ENCODE assay signal across 10 mouse cellular contexts in the genomic region with DNA sequence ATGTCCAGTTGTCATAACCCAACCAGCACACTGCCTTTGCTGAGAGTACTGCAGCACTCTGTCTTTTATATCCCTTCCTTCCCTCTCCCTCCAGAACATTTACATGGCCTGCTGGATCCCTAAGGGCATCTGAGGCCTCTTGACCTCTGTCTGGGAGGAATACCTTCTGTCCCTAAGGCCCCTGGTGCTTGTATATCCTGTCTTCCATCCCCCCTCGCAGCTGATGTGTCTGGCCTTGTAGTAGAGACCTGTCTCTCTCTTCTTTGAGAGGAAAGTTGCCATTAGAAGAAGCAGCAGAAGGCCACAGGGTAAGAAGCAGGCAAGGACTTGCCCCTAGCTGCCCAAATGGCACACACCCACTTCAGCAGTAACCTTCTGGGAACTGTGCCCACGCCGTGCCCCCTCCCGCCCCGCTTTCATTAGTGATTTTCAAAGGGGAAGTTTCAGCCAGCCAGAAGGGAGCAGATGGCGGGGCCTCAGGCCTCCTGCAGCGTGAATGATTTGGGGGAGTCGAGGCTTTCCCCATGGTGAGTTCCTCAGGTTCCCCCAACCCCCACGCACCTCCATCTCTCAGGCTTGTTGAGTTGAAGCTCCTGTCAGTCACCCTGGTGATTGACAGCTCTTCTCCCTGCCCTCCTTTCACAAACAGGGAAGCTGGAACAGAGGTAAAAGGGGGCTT. TPM values are rescaled to one million over a fixed set of nuclear protein-coding genes. Genes with fewer than 3 reads are reported as not detected.
DNase-seq lines count a peak whose midpoint lies in the region; ATAC-seq lines count a peak whose summit lies in the region.
"Had no signal": no experiment of that assay in that cellular context is flagged by ENCODE, and none has a peak within 500 bp of the region (broad histone marks: within the 10 kb centered on the region; RNA-seq: fewer than 3 reads in every experiment).

No protein-coding gene starts in this region.

- H3K4me2 ChIP-seq in heart, embryonic 11.5 days = peak overlapping the region; percentile 24
- H3K4me2 ChIP-seq in heart, embryonic 15.5 days = peak overlapping the region; percentile 37
- H3K4me2 ChIP-seq in limb, embryonic 12.5 days = peak overlapping the region; percentile 49
- H3K4me2 ChIP-seq in neural tube, embryonic 13.5 days = peak overlapping the region; percentile 36

- WGBS in heart, embryonic 11.5 days (ENCODE audit: insufficient replicate concordance) = 14% methylated on average over 9 of the region's 9 CpGs
- 28% methylated on average over 9 of the region's 9 CpGs for WGBS in heart, embryonic 15.5 days
- WGBS in limb, embryonic 12.5 days = 2% methylated on average over 9 of the region's 9 CpGs
- WGBS in neural tube, embryonic 13.5 days = 6% methylated on average over 9 of the region's 9 CpGs

- H3K9ac ChIP-seq in heart, embryonic 11.5 days (ENCODE audit: low read depth, low read length) = no peak overlapping the region
- H3K9ac ChIP-seq in heart, embryonic 15.5 days = no peak overlapping the region
- peak overlapping the region; percentile 38; the same call in 1 of the 2 replicates for H3K9ac ChIP-seq in limb, embryonic 12.5 days (replicated peaks)
- H3K9ac ChIP-seq in neural tube, embryonic 13.5 days = peak overlapping the region; percentile 49; the same call in 1 of the 2 replicates

- H3K4me3 ChIP-seq in heart, embryonic 11.5 days (ENCODE audit: low read depth, low read length) = no peak overlapping the region
- no peak overlapping the region for H3K4me3 ChIP-seq in heart, embryonic 15.5 days
- H3K4me3 ChIP-seq in limb, embryonic 12.5 days (replicated peaks) = peak overlapping the region; percentile 25
- no peak overlapping the region for H3K4me3 ChIP-seq in neural tube, embryonic 13.5 days
- H3K4me3 ChIP-seq: heart, adult 2 months had no signal

- DNase-seq in heart, adult 8-10 months (ENCODE audit: low spot score) = no peak
- peak; percentile 55 for DNase-seq in ES-CJ7 (ENCODE audit: low read depth, low spot score)
- DNase-seq in embryo, embryonic 10 days (ENCODE audit: low spot score) = peak; percentile 74
- no peak for DNase-seq in c-Kit-positive CD71-positive TER-119-positive erythroid progenitor cells, embryonic 14.5 days (ENCODE audit: low spot score)

- peaks cover 14% of the 10 kb centered on the region for H3K4me1 ChIP-seq in heart, embryonic 11.5 days (ENCODE audit: control insufficient read depth, insufficient read depth, low read length)
- peaks cover 16% of the 10 kb centered on the region for H3K4me1 ChIP-seq in heart, embryonic 15.5 days (replicated peaks)
- H3K4me1 ChIP-seq in limb, embryonic 12.5 days (replicated peaks) = peaks cover 34% of the 10 kb centered on the region
- peaks cover 37% of the 10 kb centered on the region for H3K4me1 ChIP-seq in neural tube, embryonic 13.5 days (replicated peaks)

- peak overlapping the region; percentile 65 for H3K27ac ChIP-seq in heart, embryonic 11.5 days (ENCODE audit: low read depth, low read length)
- peak overlapping the region; percentile 77 for H3K27ac ChIP-seq in heart, embryonic 15.5 days
- peak overlapping the region; percentile 100 for H3K27ac ChIP-seq in limb, embryonic 12.5 days
- H3K27ac ChIP-seq in neural tube, embryonic 13.5 days (replicated peaks) = peak overlapping the region; percentile 93
- H3K27ac ChIP-seq: heart, adult 2 months had no signal

- H3K27me3 ChIP-seq in heart, embryonic 11.5 days (ENCODE audit: control insufficient read depth, insufficient read depth, low read length) = no peaks in the 10 kb centered on the region
- H3K27me3 ChIP-seq in heart, embryonic 15.5 days = no peaks in the 10 kb centered on the region
- H3K27me3 ChIP-seq in limb, embryonic 12.5 days = no peaks in the 10 kb centered on the region
- no peaks in the 10 kb centered on the region for H3K27me3 ChIP-seq in neural tube, embryonic 13.5 days

- 0 out of 2 replicates have a peak, but pooled peaks have one; percentile 8 for ATAC-seq in heart, embryonic 11.5 days (replicated peaks; ENCODE audit: insufficient number of reproducible peaks, low FRiP score, low TSS enrichment)
- no peak for ATAC-seq in heart, embryonic 15.5 days (replicated peaks; ENCODE audit: insufficient number of reproducible peaks, insufficient read depth, low FRiP score, low read depth)
- ATAC-seq in limb, embryonic 12.5 days (ENCODE audit: insufficient number of reproducible peaks, insufficient read depth, low FRiP score, low TSS enrichment, low read depth) = no peak
- peak; percentile 42 for ATAC-seq in neural tube, embryonic 13.5 days (ENCODE audit: low read depth)

- H3K36me3 ChIP-seq in heart, embryonic 11.5 days (ENCODE audit: control insufficient read depth, insufficient read depth, low read length) = no peaks in the 10 kb centered on the region
- no peaks in the 10 kb centered on the region for H3K36me3 ChIP-seq in heart, embryonic 15.5 days
- no peaks in the 10 kb centered on the region for H3K36me3 ChIP-seq in limb, embryonic 12.5 days
- H3K36me3 ChIP-seq in neural tube, embryonic 13.5 days = no peaks in the 10 kb centered on the region

- no peaks in the 10 kb centered on the region for H3K9me3 ChIP-seq in heart, embryonic 11.5 days (replicated peaks; ENCODE audit: control insufficient read depth, low read length)
- H3K9me3 ChIP-seq in heart, embryonic 15.5 days (replicated peaks) = no peaks in the 10 kb centered on the region
- H3K9me3 ChIP-seq in limb, embryonic 12.5 days = no peaks in the 10 kb centered on the region
- no peaks in the 10 kb centered on the region for H3K9me3 ChIP-seq in neural tube, embryonic 13.5 days

RNA-seq across cellular contexts. Expression of a gene that starts 33.3 kb away (rescaled TPM):
- 44.7 and 46.7 TPM in 2 replicates for polyA plus RNA-seq in heart, embryonic 11.5 days (2014; fragmentation: Nextera tagmentation; extraction: Ambion mirVana)
- 10 to 100 TPM; 37.4 to 51.6 (median 46.4) TPM for total RNA-seq in heart, adult 8-10 months (2022)
- 43.9 and 61.7 TPM in 2 replicates for polyA plus RNA-seq in heart, embryonic 15.5 days (2015; fragmentation: Nextera tagmentation; extraction: Ambion mirVana)
- polyA plus RNA-seq in limb, embryonic 12.5 days (2016; fragmentation: Nextera tagmentation; extraction: Ambion mirVana) = 81.2 and 81.9 TPM in 2 replicates
- 78.3 and 83.7 TPM in 2 replicates for polyA plus RNA-seq in neural tube, embryonic 13.5 days (2015; fragmentation: Nextera tagmentation; extraction: Ambion mirVana)

RNA-seq across cellular contexts. Expression of a gene that starts 44.2 kb away (rescaled TPM):
- polyA plus RNA-seq in heart, embryonic 11.5 days (2014; fragmentation: Nextera tagmentation; extraction: Ambion mirVana) = not detected in 2 replicates
- not detected for total RNA-seq in heart, adult 8-10 months (2022)
- polyA plus RNA-seq in heart, embryonic 15.5 days (2015; fragmentation: Nextera tagmentation; extraction: Ambion mirVana) = 0.14 TPM in 1 of 2 replicates, not detected in the other
- polyA plus RNA-seq in limb, embryonic 12.5 days (2016; fragmentation: Nextera tagmentation; extraction: Ambion mirVana) = not detected in 2 replicates
- 1.7 and 2.0 TPM in 2 replicates for polyA plus RNA-seq in neural tube, embryonic 13.5 days (2015; fragmentation: Nextera tagmentation; extraction: Ambion mirVana)
- total RNA-seq: heart, adult 2 months had no signal
- polyA plus RNA-seq: small intestine, adult 2 months had no signal

Comparison
In these comparisons a context has a peak if more than half of its experiments do, and no peak if none do; other contexts are left out.
1. ATAC-seq: peak in heart, embryonic 11.5 days (single experiment) and neural tube, embryonic 13.5 days (single experiment); none in heart, embryonic 15.5 days (single experiment) and limb, embryonic 12.5 days (single experiment).
2. H3K9ac ChIP-seq: peak in limb, embryonic 12.5 days (single experiment) and neural tube, embryonic 13.5 days (single experiment); none in heart, embryonic 11.5 days (single experiment) and heart, embryonic 15.5 days (single experiment).
3. DNase-seq: peak in ES-CJ7 (single experiment) and embryo, embryonic 10 days (single experiment); none in heart, adult 8-10 months (single experiment) and c-Kit-positive CD71-positive TER-119-positive erythroid progenitor cells, embryonic 14.5 days (single experiment).
4. Peak in every context shown above with its lines, with median percentiles within 50 percentile points of each other: H3K27ac ChIP-seq and H3K4me2 ChIP-seq.